Mouse (Mus musculus) erythroblast, embryonic 14.5 days (primary cell): Measurements from ENCODE around the gene Retreg1.

Experiments used
- GATA1 ChIP-seq: IDR thresholded peaks from 2 replicates; pipeline ENCODE4 v1.6.1; 2012; ENCODE audit warnings: low read length, inconsistent platforms, mixed read lengths
- TAL1 ChIP-seq: IDR thresholded peaks from 3 replicates; pipeline ENCODE4 v1.6.1; 2012; ENCODE audit warnings: low read length, inconsistent platforms, mixed read lengths

DNA sequence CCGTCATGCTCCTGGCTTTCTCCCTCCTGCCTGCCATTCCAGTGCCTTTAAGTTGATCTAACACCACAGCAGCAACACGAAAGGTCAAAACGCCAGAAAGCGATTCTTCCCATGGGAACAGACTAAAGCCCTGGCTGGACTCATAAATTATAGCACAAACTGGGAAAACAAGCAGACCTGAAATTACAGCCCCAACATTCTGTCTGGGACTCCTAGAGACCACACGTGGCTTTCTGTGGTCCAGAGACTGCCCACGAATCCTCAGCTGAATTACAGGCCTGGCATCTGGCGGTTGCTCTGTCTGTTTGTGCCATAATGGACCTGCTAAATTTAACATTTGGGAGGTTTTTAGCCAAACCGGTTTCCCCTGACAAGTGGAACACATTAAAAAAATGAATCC lies 48.9 kb upstream of the Retreg1 start:
- TF ChIP-seq TAL1 (no peak), GATA1 (no peak)
